Mouse (Mus musculus): ENCODE results near the gene Rnf113a1. TPM values are rescaled to one million over a fixed set of nuclear protein-coding genes. Genes with fewer than 3 reads are reported as not detected.
"Not testable (repeated sequence)": the region's sequence is repeated elsewhere in the genome, so short reads cannot be mapped to it uniquely, and the experiment has no call there.

The Rnf113a1 gene
- total RNA-seq (2021), result 1 to 10 TPM; 7.4 TPM

- DNase-seq (ENCODE audit: low spot score in 2 of 2), result peak; percentile 78 to 83
- intact Hi-C loops (cut with DNase I), result no loop called here
Observed at GRCm38 (mm10) chrX:37191105-37191743, at the start of gene Rnf113a1, which contains the start of gene Ndufa1. Gene Rnf113a1 (plus strand): TSS chrX:37191245. Gene Ndufa1 (minus strand): TSS chrX:37191163.

- intact Hi-C loops (cut with DNase I), result no loop called here
- DNase-seq (ENCODE audit: low spot score in 2 of 2), result no peak
Observed at GRCm38 (mm10) chrX:37141732-37142131, 49.3 kb upstream of the Rnf113a1 start.

- DNase-seq (ENCODE audit: low spot score in 2 of 2); intact Hi-C loops (cut with DNase I): not testable (repeated sequence)
Observed at GRCm38 (mm10) chrX:37144498-37144897, 46.5 kb upstream of the Rnf113a1 start.

- intact Hi-C loops (cut with DNase I), result no loop called here
- no peak for DNase-seq (ENCODE audit: low spot score in 2 of 2)
Observed at GRCm38 (mm10) chrX:37144954-37145353, 46.1 kb upstream of the Rnf113a1 start.

- intact Hi-C loops (cut with DNase I), result no loop called here
Observed at GRCm38 (mm10) chrX:37157839-37158238, 33.2 kb upstream of the Rnf113a1 start.

GRCm38 (mm10) chrX:37161169-37161568 is 29.9 kb upstream of the Rnf113a1 start:
- no peak for DNase-seq (ENCODE audit: low spot score in 2 of 2)
- intact Hi-C loops (cut with DNase I), result no loop called here

More at GRCm38 (mm10) chrX:37157839-37158238, 33.2 kb upstream of the Rnf113a1 start:
- DNase-seq (ENCODE audit: low spot score in 2 of 2), result no peak

- DNase-seq (ENCODE audit: low spot score in 2 of 2), result no peak
- intact Hi-C loops (cut with DNase I), result no loop called here
Observed at GRCm38 (mm10) chrX:37163115-37163514, 27.9 kb upstream of the Rnf113a1 start.

- intact Hi-C loops (cut with DNase I), result no loop called here
- DNase-seq (ENCODE audit: low spot score in 2 of 2), result peak in 1 of 2 experiments; percentile 28
Observed at GRCm38 (mm10) chrX:37167085-37167484, 24.0 kb upstream of the Rnf113a1 start.

- intact Hi-C loops (cut with DNase I), result no loop called here
- DNase-seq (ENCODE audit: low spot score in 2 of 2), result no peak
Observed at GRCm38 (mm10) chrX:37168742-37169141, 22.3 kb upstream of the Rnf113a1 start, which contains the start of gene Akap14. Gene Akap14 (minus strand): TSS chrX:37168842.

GRCm38 (mm10) chrX:37184401-37184800 is 6.6 kb upstream of the Rnf113a1 start:
- DNase-seq (ENCODE audit: low spot score in 2 of 2), result peak in 1 of 2 experiments; percentile 1

GRCm38 (mm10) chrX:37190755-37191104 is 315 bp upstream of the Rnf113a1 start:
- DNase-seq (ENCODE audit: low spot score in 2 of 2), result no peak
- intact Hi-C loops (cut with DNase I), result no loop called here

More at GRCm38 (mm10) chrX:37184401-37184800, 6.6 kb upstream of the Rnf113a1 start:
- intact Hi-C loops (cut with DNase I), result not testable (repeated sequence)

- peak; percentile 23 to 35 for DNase-seq (ENCODE audit: low spot score in 2 of 2)
- intact Hi-C loops (cut with DNase I), result no loop called here
Observed at GRCm38 (mm10) chrX:37191744-37192379, 817 bp downstream of the Rnf113a1 start.

GRCm38 (mm10) chrX:37198676-37199075 is 7.6 kb downstream of the Rnf113a1 start:
- intact Hi-C loops (cut with DNase I), result no loop called here
- DNase-seq (ENCODE audit: low spot score in 2 of 2), result no peak

- intact Hi-C loops (cut with DNase I), result no loop called here
- no peak for DNase-seq (ENCODE audit: low spot score in 2 of 2)
Observed at GRCm38 (mm10) chrX:37210941-37211340, 19.9 kb downstream of the Rnf113a1 start, which contains the start of gene Gm9. Gene Gm9 (minus strand): TSS chrX:37211041.

- intact Hi-C loops (cut with DNase I), result not testable (repeated sequence)
Observed at GRCm38 (mm10) chrX:37222158-37222557, 31.1 kb downstream of the Rnf113a1 start, which contains the start of gene Rhox1. Gene Rhox1 (minus strand): TSS chrX:37222258.

More at GRCm38 (mm10) chrX:37222158-37222557, 31.1 kb downstream of the Rnf113a1 start, which contains the start of gene Rhox1:
- not testable (repeated sequence) for DNase-seq (ENCODE audit: low spot score in 2 of 2)

Other genes with a start within 250 kb of the Rnf113a1 start
- 10 to 100 TPM; 57.9 to 63.8 TPM for gene Sept6, start 199.5 kb upstream of the Rnf113a1 start, total RNA-seq (2021)
- not detected for gene Sowahd, start 142.4 kb upstream of the Rnf113a1 start, total RNA-seq (2021)
- gene Rpl39, start 105.8 kb upstream of the Rnf113a1 start, total RNA-seq (2021), result 100 to 1,000 TPM; 246 to 253 TPM
- 10 to 100 TPM; 13.7 to 16.0 TPM for gene Upf3b, start 80.9 kb upstream of the Rnf113a1 start, total RNA-seq (2021)
- gene Nkap, start 64.5 kb upstream of the Rnf113a1 start, total RNA-seq (2021), result 10 to 100 TPM; 12.5 to 14.1 TPM
- not detected for gene Akap14, start 22.4 kb upstream of the Rnf113a1 start, total RNA-seq (2021)
- 100 to 1,000 TPM; 227 to 238 TPM for gene Ndufa1, start 82 bp upstream of the Rnf113a1 start, total RNA-seq (2021)
- not detected for gene Gm9, start 19.8 kb downstream of the Rnf113a1 start, total RNA-seq (2021)
- gene Rhox1, start 31.0 kb downstream of the Rnf113a1 start, total RNA-seq (2021), result not detected
- gene Rhox2a, start 53.7 kb downstream of the Rnf113a1 start, total RNA-seq (2021), result not detected
- not detected for gene Rhox3a, start 58.7 kb downstream of the Rnf113a1 start, total RNA-seq (2021)
- gene Rhox4a, start 74.1 kb downstream of the Rnf113a1 start, total RNA-seq (2021), result not detected
- gene Rhox3a2, start 188.8 kb downstream of the Rnf113a1 start, total RNA-seq (2021), result not detected
- not detected for gene Rhox4a2, start 199.6 kb downstream of the Rnf113a1 start, total RNA-seq (2021)
- gene Rhox2b, start 220.8 kb downstream of the Rnf113a1 start, total RNA-seq (2021), result not detected
- not detected for gene Rhox4b, start 241.2 kb downstream of the Rnf113a1 start, total RNA-seq (2021)